Mouse (Mus musculus) ES-E14 (cell line): ENCODE results near the gene Jade1. TPM values are rescaled to one million over a fixed set of nuclear protein-coding genes. Genes with fewer than 3 reads are reported as not detected.

Experiments used
- DNase-seq: peaks from one replicate; pipeline ENCODE4 v3.0.0-alpha.2; 2013; ENCODE audit warnings: low read depth, low spot score
- H3K27ac ChIP-seq: 2 replicates; pipeline ENCODE4 v1.5.1; 2012; ENCODE audit warnings: low read depth, mild to moderate bottlenecking, low read length, moderate library complexity, mixed read lengths; ENCODE audit not compliant: poor library complexity, insufficient read depth, severe bottlenecking
- H3K36me3 ChIP-seq: 2 replicates; pipeline ENCODE4 v1.6.1; 2012; ENCODE audit warnings: mild to moderate bottlenecking, low read length, moderate library complexity, mixed read lengths; ENCODE audit not compliant: control insufficient read depth, poor library complexity, insufficient read depth, severe bottlenecking
- H3K4me1 ChIP-seq, 2 experiments: fragments of 150-350 bp in 1 of 2; sonication (generic) in 1 of 2; 2 replicates each; pipeline ENCODE4 v1.6.1; 2012; ENCODE audit warnings: low read length in 2 of 2, mild to moderate bottlenecking in 1 of 2, mixed read lengths in 1 of 2; ENCODE audit not compliant: control insufficient read depth in 2 of 2, insufficient read depth in 2 of 2, poor library complexity in 1 of 2
- H3K4me3 ChIP-seq, 2 experiments: fragments of 150-350 bp in 1 of 2; sonication (generic) in 1 of 2; 2 replicates each; pipeline ENCODE4 v1.5.1; 2012; ENCODE audit warnings: low read length in 2 of 2, low read depth in 1 of 2, mild to moderate bottlenecking in 1 of 2, mixed read lengths in 1 of 2; ENCODE audit not compliant: insufficient read depth in 1 of 2, poor library complexity in 1 of 2, severe bottlenecking in 1 of 2
- H3K9ac ChIP-seq: 2 replicates; pipeline ENCODE4 v1.6.1; 2012; ENCODE audit warnings: low read depth, mild to moderate bottlenecking, low read length, mixed read lengths; ENCODE audit not compliant: poor library complexity, insufficient read depth, severe bottlenecking
- H3K9me3 ChIP-seq: fragments of 150-350 bp; sonication (generic); 2 replicates; pipeline ENCODE4 v1.6.1; 2012; ENCODE audit warnings: low read depth, mild to moderate bottlenecking, low read length; ENCODE audit not compliant: control insufficient read depth, insufficient read depth
- CHD2 ChIP-seq: IDR thresholded peaks from 2 replicates; pipeline ENCODE4 v1.6.1; 2014; ENCODE audit warnings: mild to moderate bottlenecking, low read depth, low read length, inconsistent platforms
- HCFC1 ChIP-seq: IDR thresholded peaks from 2 replicates; pipeline ENCODE4 v1.6.1; 2012; ENCODE audit warnings: low read length, inconsistent platforms, borderline replicate concordance; ENCODE audit not compliant: insufficient read depth
- MAFK ChIP-seq: IDR thresholded peaks from 2 replicates; pipeline ENCODE4 v1.6.1; 2014; ENCODE audit warnings: mild to moderate bottlenecking, low read depth, low read length, inconsistent platforms; ENCODE audit not compliant: insufficient read depth
- ZC3H11A ChIP-seq: IDR thresholded peaks from 2 replicates; pipeline ENCODE4 v1.6.1; 2012; ENCODE audit warnings: low read depth, mild to moderate bottlenecking, inconsistent platforms, low read length, borderline replicate concordance
- ZNF384 ChIP-seq: IDR thresholded peaks from 2 replicates; pipeline ENCODE4 v1.6.1; 2012; ENCODE audit warnings: low read depth, low read length, inconsistent platforms
- in situ Hi-C, 2 experiments: fragments of 600-800 bp; cut with MboI; formaldehyde crosslinking; loops; one replicate each; pipeline ENCODE4 v1.15.1; 2025; ENCODE audit warnings: low sequenced_read_pairs in 2 of 2, inconsistent platforms in 1 of 2; ENCODE audit not compliant: unreplicated experiment in 2 of 2
- total RNA-seq: library from RNA; depleted of rRNA; stranded (reverse); fragments of 300-350 nt; gene quantifications from 2 replicates; pipeline ENCODE4 v1.2.3, GENCODE M21; 2012

Jade1 gene
- total RNA-seq, 1 experiment, result 218 TPM

DNA sequence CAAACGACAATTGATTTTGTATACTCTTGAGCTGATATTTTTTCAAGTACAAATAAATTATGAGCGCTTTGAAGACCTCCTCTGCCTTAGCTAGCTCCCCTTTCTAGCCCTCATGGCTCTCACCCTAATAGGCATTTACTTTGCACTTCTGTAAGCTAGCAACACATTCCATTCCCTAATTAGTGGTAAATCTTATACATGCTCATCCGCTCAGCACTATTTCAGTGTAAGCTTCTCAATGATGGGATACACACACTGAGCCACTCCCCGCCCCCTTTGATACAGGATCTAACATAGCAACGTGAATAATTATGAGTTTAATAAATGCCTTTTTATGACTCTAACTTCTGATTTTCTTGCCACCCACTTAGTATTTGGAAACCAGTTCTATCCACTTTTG is 41.5 kb upstream of the Jade1 start:
- Histone ChIP-seq H3K4me3 (no peak overlapping the region), H3K36me3 (peaks cover 26% of the 10 kb centered on the region), H3K27ac (no peak overlapping the region), H3K9ac (no peak overlapping the region), H3K4me1 (0 out of 4 replicates have a peak, but pooled peaks cover 0 to 2% of the 10 kb centered on the region in 2 experiments), H3K9me3 (no peaks in the 10 kb centered on the region)
- DNase-seq, result no peak
- TF ChIP-seq CHD2, result no peak
- TF ChIP-seq HCFC1, result no peak
- no peak for TF ChIP-seq MAFK
- TF ChIP-seq ZC3H11A, result no peak
- TF ChIP-seq ZNF384, result no peak
- in situ Hi-C loops, result no loop called here

DNA sequence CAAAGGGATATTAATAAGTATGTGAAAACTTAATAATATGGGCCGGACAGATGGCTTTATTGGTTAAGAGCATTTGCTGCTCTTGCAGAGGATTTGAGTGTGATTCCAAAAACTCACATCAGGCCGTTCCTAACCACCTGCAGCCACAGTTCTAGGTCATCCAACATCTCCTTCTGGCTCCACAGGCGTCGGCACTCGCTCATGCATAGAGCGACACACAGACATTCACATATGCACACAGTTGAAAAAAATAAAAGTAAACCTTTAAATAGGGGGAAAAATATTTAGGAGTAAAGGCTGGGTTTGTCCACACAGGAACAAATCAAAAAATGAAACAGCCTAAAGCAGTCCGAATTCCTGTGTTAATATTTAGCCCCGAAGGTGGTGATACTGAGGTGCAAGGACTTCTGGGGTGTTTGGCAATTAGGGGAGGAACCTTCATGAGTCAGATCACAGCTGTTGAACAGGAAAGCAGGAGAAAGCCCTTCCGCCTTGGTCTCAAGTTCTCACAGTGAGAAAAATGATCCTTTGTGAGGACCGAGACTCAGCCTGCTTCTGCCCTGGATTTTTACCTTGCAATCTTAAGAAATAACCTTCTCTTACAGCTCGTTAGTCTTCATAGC is 40.7 kb upstream of the Jade1 start:
- H3K9me3 ChIP-seq, result no peaks in the 10 kb centered on the region
- no peak overlapping the region for H3K27ac ChIP-seq
- H3K4me3 ChIP-seq, result no peak overlapping the region
- in situ Hi-C loops, result no loop called here
- DNase-seq, result no peak
- peaks cover 25% of the 10 kb centered on the region for H3K36me3 ChIP-seq
- TF ChIP-seq CHD2, result no peak
- no peak for TF ChIP-seq ZC3H11A
- no peak for TF ChIP-seq HCFC1
- TF ChIP-seq MAFK, result no peak
- TF ChIP-seq ZNF384, result no peak
- 0 out of 4 replicates have a peak, but pooled peaks cover 0 to 2% of the 10 kb centered on the region in 2 experiments for H3K4me1 ChIP-seq
- no peak overlapping the region for H3K9ac ChIP-seq

DNA sequence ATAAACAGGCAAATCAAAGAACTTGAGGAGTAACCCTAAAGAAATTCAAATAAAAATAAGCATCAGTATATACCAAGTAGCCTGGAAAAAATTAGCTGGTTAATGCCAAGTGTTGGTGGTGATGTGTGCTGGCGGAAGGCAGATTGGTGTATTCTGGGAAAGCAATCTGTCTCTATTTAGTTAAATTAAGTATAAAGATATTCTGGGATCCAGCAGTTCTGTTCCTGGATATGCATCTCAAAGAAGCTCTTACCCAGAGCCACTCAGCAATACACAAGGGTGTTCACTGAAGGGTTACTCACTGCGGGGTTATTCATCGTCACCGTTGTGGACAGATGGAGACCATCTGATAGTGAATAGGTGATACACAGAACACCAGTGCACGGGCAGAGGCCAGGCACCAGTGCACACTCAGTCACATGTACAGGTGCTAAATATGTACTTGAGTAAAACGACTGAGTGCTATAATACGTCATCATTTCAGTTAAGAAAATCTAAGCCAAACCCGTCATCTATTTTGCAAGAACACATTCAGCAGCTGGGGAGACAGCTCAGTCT is 38.5 kb upstream of the Jade1 start:
- Histone ChIP-seq H3K36me3 (peaks cover 32% of the 10 kb centered on the region), H3K9ac (no peak overlapping the region), H3K4me1 (0 out of 4 replicates have a peak, but pooled peaks cover 0 to 2% of the 10 kb centered on the region in 2 experiments), H3K9me3 (no peaks in the 10 kb centered on the region), H3K4me3 (no peak overlapping the region), H3K27ac (no peak overlapping the region)
- no peak for DNase-seq
- in situ Hi-C loops, result no loop called here
- no peak for TF ChIP-seq HCFC1
- TF ChIP-seq ZC3H11A, result no peak
- no peak for TF ChIP-seq CHD2
- TF ChIP-seq MAFK, result no peak
- TF ChIP-seq ZNF384, result no peak

DNA sequence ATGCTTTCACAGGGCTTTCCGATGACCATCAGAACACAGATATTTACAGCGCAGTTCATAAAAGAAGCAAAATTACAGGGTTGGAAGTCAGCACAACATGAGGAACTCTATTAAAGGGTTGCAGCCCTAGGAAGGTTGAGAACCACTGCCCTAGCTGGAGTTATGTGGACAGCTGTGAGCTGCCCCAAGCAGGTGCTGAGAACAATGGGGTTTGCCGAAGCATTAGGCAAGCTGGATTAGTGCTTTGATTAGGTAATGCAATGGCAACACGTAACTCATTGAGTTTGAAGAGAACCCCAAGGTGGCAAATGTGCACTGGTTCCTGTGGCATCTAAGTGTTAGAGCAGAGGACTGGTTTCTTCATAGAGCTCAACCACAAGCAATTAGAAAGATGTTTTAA is 34.6 kb upstream of the Jade1 start:
- TF ChIP-seq CHD2, result no peak
- TF ChIP-seq ZNF384, result no peak
- TF ChIP-seq ZC3H11A, result no peak
- TF ChIP-seq MAFK, result no peak
- no peak for TF ChIP-seq HCFC1
- no peak for DNase-seq
- H3K9ac ChIP-seq, result no peak overlapping the region
- H3K9me3 ChIP-seq, result no peaks in the 10 kb centered on the region
- peaks cover 24% of the 10 kb centered on the region for H3K36me3 ChIP-seq
- no peak overlapping the region for H3K27ac ChIP-seq
- in situ Hi-C loops, result no loop called here
- H3K4me3 ChIP-seq, result no peak overlapping the region
- H3K4me1 ChIP-seq, result peaks cover 1 to 6% of the 10 kb centered on the region in 2 experiments; a peak in 1 of 4 replicates

DNA sequence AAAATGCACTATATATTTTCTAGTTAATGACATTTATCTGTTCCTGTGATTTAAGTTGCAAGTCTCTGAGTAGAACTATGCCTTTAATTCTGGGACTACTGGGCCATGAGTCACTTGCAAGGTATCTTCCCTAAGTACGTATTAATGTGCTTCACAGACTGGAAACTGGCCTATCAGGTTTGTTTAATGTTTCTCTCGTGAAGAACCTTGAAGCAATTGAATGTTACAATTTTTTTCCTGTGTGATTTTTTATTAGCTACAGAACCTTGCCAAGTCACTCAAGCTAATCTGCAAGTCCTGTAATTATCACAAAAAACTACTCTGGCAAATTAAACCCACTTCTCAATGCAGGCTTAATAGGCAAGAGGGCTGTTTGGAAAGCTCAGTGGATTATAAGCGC is 33.8 kb upstream of the Jade1 start:
- no peak overlapping the region for H3K27ac ChIP-seq
- no peak overlapping the region for H3K9ac ChIP-seq
- peaks cover 1 to 3% of the 10 kb centered on the region in 2 experiments; a peak in 1 of 4 replicates for H3K4me1 ChIP-seq
- H3K36me3 ChIP-seq, result peaks cover 24% of the 10 kb centered on the region
- no peak for DNase-seq
- in situ Hi-C loops, result no loop called here
- TF ChIP-seq ZC3H11A (no peak), MAFK (no peak), HCFC1 (no peak), ZNF384 (no peak), CHD2 (no peak)
- no peak overlapping the region for H3K4me3 ChIP-seq
- no peaks in the 10 kb centered on the region for H3K9me3 ChIP-seq
